Mouse (Mus musculus) kidney, embryonic 16.5 days (tissue): ENCODE data around the gene Wdhd1. TPM values are rescaled to one million over a fixed set of nuclear protein-coding genes. Genes with fewer than 3 reads are reported as not detected.

Experiments used
- ATAC-seq: fragments of 200-750 bp; cut with Nextera tagmentation; 2 replicates; pipeline ENCODE4 v1.8.0; 2017; ENCODE audit warnings: moderate TSS enrichment; ENCODE audit not compliant: low FRiP score, low TSS enrichment
- H3K27ac ChIP-seq: fragments of 300-500 bp; sonication (generic); 2 replicates; pipeline ENCODE4 v1.5.1; 2014; ENCODE audit warnings: low read length
- H3K27me3 ChIP-seq: fragments of 300-500 bp; sonication (generic); 2 replicates; pipeline ENCODE4 v1.6.1; 2014; ENCODE audit warnings: low read length, control low read depth, mixed read lengths; ENCODE audit not compliant: insufficient read depth
- H3K36me3 ChIP-seq: fragments of 300-500 bp; sonication (generic); 2 replicates; pipeline ENCODE4 v1.6.1; 2014; ENCODE audit warnings: low read length, control low read depth, mixed read lengths; ENCODE audit not compliant: insufficient read depth
- H3K4me1 ChIP-seq: fragments of 300-500 bp; sonication (generic); 2 replicates; pipeline ENCODE4 v1.6.1; 2014; ENCODE audit warnings: low read length, control low read depth, mixed read lengths; ENCODE audit not compliant: insufficient read depth
- H3K4me2 ChIP-seq: fragments of 300-500 bp; sonication (generic); replicated peaks from 2 replicates; pipeline ENCODE4 v1.6.1; 2014; ENCODE audit warnings: low read depth, low read length
- H3K4me3 ChIP-seq: fragments of 300-500 bp; sonication (generic); 2 replicates; pipeline ENCODE4 v1.5.1; 2014; ENCODE audit warnings: mild to moderate bottlenecking, low read length
- H3K9ac ChIP-seq: fragments of 300-500 bp; sonication (generic); replicated peaks from 2 replicates; pipeline ENCODE4 v1.6.1; 2014; ENCODE audit warnings: low read length
- H3K9me3 ChIP-seq: fragments of 300-500 bp; sonication (generic); 2 replicates; pipeline ENCODE4 v1.6.1; 2016; ENCODE audit warnings: low read length, control low read depth
- WGBS: fragments of 180-500 bp; shearing (Covaris S2); extraction: QIAGEN DNeasy Blood & Tissue Kit; methylation state at CpG from one replicate; pipeline ENCODE4 v1.1.7; 2014; 5-methylcytosine and 5-hydroxymethylcytosine counted together
- polyA plus RNA-seq: library from polyadenylated mRNA; unstranded; fragments of >200 nt; fragmentation: Nextera tagmentation; extraction: Ambion mirVana; gene quantifications from 2 replicates; pipeline ENCODE4 v1.2.1, GENCODE M21; 2015

The Wdhd1 gene
- polyA plus RNA-seq, 1 experiment from 2014 or later = 26.5 TPM

DNA sequence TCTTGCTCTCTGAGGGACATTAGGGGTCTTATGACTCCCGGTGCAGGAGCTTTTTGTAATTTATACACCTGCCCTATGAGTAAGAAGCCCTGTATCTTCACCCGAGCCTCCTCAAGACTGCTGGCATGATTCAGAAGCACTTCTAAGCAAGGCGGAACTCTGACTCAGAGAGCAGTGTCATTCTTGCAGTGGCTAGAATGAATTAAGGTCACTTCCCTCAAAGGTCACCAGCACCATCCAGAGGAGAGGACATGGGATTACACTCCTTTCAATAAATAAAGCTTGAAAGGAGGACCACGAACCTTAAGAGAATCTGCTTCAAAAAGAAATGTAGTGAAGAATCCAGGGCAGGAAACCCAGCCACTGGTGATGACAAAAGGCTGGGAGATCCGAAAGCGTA lies 26.8 kb downstream of the Wdhd1 start:
- H3K36me3 ChIP-seq = peaks cover 30% of the 10 kb centered on the region
- 74% methylated on average over 6 of the region's 6 CpGs for WGBS

DNA sequence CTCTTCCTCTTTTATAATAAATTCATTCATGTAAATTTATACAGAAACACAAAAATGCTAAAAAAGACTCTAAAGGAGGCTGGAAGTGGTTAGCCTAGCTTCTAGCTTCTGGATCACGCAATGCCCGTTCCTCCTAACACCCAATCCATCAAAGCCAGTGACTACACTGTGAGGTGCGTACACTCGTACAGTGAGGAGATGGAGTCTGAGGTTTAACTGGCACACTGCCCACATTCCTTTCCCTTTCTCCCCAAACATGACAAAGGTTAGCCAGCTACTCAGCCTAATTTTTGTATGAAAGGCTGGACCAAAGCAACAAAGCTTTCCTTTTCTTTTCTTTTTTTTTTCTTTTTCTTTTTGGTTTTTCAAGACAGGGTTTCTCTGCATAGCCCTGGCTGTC lies 33.9 kb downstream of the Wdhd1 start:
- no peak overlapping the region for H3K9ac ChIP-seq
- no peaks in the 10 kb centered on the region for H3K9me3 ChIP-seq
- H3K4me1 ChIP-seq = no peaks in the 10 kb centered on the region
- no peak overlapping the region for H3K27ac ChIP-seq
- H3K4me3 ChIP-seq = no peak overlapping the region
- H3K4me2 ChIP-seq = no peak overlapping the region
- peaks cover 54% of the 10 kb centered on the region for H3K36me3 ChIP-seq
- no peaks in the 10 kb centered on the region for H3K27me3 ChIP-seq
- ATAC-seq = no peak
- 61% methylated on average over 4 of the region's 4 CpGs for WGBS

More for the DNA sequence above, 26.8 kb downstream of the Wdhd1 start:
- H3K9me3 ChIP-seq = no peaks in the 10 kb centered on the region
- H3K4me3 ChIP-seq = no peak overlapping the region
- H3K27ac ChIP-seq = no peak overlapping the region
- no peak overlapping the region for H3K9ac ChIP-seq
- no peak overlapping the region for H3K4me2 ChIP-seq
- no peaks in the 10 kb centered on the region for H3K27me3 ChIP-seq
- H3K4me1 ChIP-seq = no peaks in the 10 kb centered on the region
- no peak for ATAC-seq

DNA sequence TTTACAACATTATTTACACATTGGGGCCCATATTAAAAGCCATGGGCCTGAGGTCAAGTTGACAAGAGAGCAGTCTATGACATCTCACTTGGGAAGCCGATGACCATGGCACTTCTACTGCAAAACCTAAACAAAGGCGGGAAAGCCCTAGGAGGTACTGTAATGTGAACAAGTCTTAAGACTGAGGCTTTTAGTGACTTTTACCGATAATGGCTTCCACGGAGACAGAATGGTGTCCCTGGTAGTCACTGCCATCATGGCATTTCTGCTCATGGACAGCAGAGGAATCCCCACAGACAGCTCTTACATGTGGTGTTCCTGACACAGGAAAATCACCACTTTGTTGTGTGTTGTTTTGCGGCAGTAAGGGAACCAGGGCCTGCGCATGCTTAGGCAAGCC lies 35.6 kb downstream of the Wdhd1 start:
- Histone ChIP-seq H3K27me3 (no peaks in the 10 kb centered on the region), H3K9me3 (no peaks in the 10 kb centered on the region), H3K36me3 (peaks cover 40% of the 10 kb centered on the region), H3K4me2 (no peak overlapping the region), H3K27ac (no peak overlapping the region), H3K4me3 (no peak overlapping the region), H3K9ac (no peak overlapping the region), H3K4me1 (no peaks in the 10 kb centered on the region)
- ATAC-seq = no peak
- 98% methylated on average over 6 of the region's 6 CpGs for WGBS

GRCm38 (mm10) chr14:47240600-47240999 lies 36.1 kb downstream of the Wdhd1 start:
- no peak for ATAC-seq
- no peaks in the 10 kb centered on the region for H3K9me3 ChIP-seq
- no peak overlapping the region for H3K4me3 ChIP-seq
- H3K4me1 ChIP-seq = no peaks in the 10 kb centered on the region
- H3K27me3 ChIP-seq = no peaks in the 10 kb centered on the region
- H3K27ac ChIP-seq = no peak overlapping the region
- no peak overlapping the region for H3K9ac ChIP-seq
- WGBS = 93% methylated on average over 1 of the region's 1 CpGs
- no peak overlapping the region for H3K4me2 ChIP-seq
- H3K36me3 ChIP-seq = peaks cover 36% of the 10 kb centered on the region

DNA sequence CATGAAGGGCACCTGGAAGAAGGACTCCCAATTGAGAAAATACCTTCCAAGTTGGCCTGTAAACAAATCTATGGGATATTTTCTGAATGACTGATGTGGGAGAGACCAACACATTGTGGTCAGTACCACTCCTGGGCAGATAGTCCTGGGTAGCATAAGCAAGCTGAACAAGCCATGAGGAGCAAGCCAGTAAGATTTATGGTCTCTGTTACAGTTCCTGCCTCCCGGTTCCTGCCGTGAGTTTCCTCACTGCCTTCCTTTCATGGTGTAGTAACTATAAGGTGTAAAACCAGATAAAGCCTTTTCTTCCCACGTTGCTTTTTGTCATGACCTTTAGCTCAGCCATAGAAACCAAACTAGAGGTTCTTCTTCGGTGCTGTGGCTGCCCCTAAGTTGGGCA lies 39.4 kb downstream of the Wdhd1 start:
- no peaks in the 10 kb centered on the region; the same call in 1 of the 2 replicates for H3K9me3 ChIP-seq
- H3K27me3 ChIP-seq = no peaks in the 10 kb centered on the region
- peaks cover 16% of the 10 kb centered on the region for H3K36me3 ChIP-seq
- H3K4me2 ChIP-seq = no peak overlapping the region
- H3K4me1 ChIP-seq = no peaks in the 10 kb centered on the region
- H3K4me3 ChIP-seq = no peak overlapping the region
- H3K9ac ChIP-seq = no peak overlapping the region
- ATAC-seq = no peak
- 83% methylated on average over 4 of the region's 4 CpGs for WGBS
- no peak overlapping the region for H3K27ac ChIP-seq

DNA sequence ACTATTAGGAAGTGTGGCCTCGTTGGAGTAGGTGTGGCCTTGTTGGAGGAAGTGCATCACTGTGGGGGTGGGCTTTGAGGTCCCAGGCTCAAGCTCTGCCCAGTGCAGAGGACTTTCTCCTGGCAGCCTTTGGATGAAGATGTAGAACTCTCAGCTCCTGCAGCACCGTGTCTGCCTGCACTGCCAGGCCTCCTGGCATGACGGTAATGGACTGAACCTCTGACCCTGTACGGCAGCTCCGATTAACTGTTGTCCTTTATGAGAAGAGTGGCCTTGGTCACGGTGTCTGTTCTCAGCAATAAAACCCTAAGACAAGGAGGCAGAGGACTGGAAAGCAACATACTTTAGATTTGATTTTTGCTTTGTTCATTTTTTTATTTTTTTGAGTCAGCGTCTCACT lies 40.2 kb downstream of the Wdhd1 start:
- ATAC-seq = no peak
- no peaks in the 10 kb centered on the region for H3K4me1 ChIP-seq
- H3K36me3 ChIP-seq = peaks cover 10% of the 10 kb centered on the region
- H3K9ac ChIP-seq = no peak overlapping the region
- H3K4me3 ChIP-seq = no peak overlapping the region
- H3K9me3 ChIP-seq = no peaks in the 10 kb centered on the region; the same call in 1 of the 2 replicates
- H3K27me3 ChIP-seq = no peaks in the 10 kb centered on the region
- WGBS = 88% methylated on average over 7 of the region's 7 CpGs
- H3K4me2 ChIP-seq = no peak overlapping the region
- H3K27ac ChIP-seq = no peak overlapping the region

DNA sequence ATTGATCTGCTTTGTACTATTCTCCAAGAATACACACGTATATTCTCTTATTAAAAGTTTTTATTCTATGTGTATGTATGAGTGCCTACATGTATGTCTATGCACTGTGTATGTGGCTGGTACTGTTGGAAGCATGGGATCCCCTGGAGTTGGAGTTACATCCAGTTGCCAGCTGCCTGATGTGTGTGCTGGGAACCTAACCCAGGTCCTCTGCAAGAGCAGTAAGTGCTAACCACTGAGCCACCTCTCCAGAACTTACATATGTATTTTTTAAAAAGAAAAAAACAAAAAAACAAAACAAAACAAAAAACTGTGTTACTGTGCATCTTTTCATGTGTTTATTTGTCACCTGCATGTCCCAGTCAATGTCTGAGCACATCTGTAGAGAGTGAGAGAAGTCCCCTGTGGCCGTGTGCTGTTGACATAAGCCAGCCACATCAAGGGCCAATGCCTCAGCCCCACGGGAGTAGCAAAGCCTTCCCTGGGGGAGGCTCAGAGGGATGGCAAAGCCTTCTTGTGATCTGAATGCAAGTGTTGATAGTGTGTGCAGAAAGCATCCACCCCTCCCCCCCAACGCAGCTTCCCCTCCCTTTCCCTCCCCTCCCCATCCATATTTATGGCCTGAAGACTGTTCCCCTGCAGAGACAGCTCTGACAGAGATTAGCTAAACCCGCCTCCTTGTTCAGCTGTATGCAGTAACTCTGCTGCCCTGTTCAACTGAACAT lies 42.0 kb downstream of the Wdhd1 start:
- H3K9ac ChIP-seq = no peak overlapping the region
- H3K27me3 ChIP-seq = no peaks in the 10 kb centered on the region
- no peak overlapping the region for H3K4me2 ChIP-seq
- no peak for ATAC-seq
- no peaks in the 10 kb centered on the region; the same call in 1 of the 2 replicates for H3K9me3 ChIP-seq
- H3K36me3 ChIP-seq = no peaks in the 10 kb centered on the region
- no peaks in the 10 kb centered on the region for H3K4me1 ChIP-seq
- no peak overlapping the region for H3K4me3 ChIP-seq
- 77% methylated on average over 5 of the region's 5 CpGs for WGBS
- no peak overlapping the region for H3K27ac ChIP-seq

DNA sequence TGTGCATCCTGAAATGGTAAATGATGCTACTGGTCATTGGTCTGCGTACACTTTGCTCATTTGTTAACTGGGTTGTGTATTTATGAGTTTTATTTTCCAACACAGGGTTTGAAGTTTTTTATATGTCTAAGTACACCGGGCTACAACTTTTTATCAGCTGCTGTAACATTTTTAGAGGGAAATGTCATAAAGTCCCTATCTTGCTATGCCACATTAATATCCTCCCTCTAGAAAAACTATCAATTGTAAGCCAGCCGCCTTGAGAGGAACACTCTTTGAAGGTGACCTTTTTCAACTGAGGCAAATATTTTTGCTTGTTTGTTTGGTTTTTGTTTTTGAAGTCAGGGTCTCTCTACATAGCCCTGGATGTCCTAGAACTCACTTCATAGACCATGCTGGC lies 42.6 kb downstream of the Wdhd1 start:
- Histone ChIP-seq H3K9ac (no peak overlapping the region), H3K4me3 (no peak overlapping the region), H3K9me3 (no peaks in the 10 kb centered on the region; the same call in 1 of the 2 replicates), H3K4me1 (no peaks in the 10 kb centered on the region), H3K27ac (no peak overlapping the region), H3K36me3 (no peaks in the 10 kb centered on the region), H3K4me2 (no peak overlapping the region), H3K27me3 (no peaks in the 10 kb centered on the region)
- no peak for ATAC-seq
- WGBS = 80% methylated on average over 3 of the region's 3 CpGs

- Histone ChIP-seq H3K4me3 (no peak overlapping the region), H3K4me2 (no peak overlapping the region), H3K27ac (no peak overlapping the region), H3K9me3 (no peaks in the 10 kb centered on the region; the same call in 1 of the 2 replicates), H3K27me3 (no peaks in the 10 kb centered on the region), H3K4me1 (no peaks in the 10 kb centered on the region), H3K9ac (no peak overlapping the region), H3K36me3 (no peaks in the 10 kb centered on the region)
- 70% methylated on average over 2 of the region's 2 CpGs for WGBS
- ATAC-seq = no peak
Observed at GRCm38 (mm10) chr14:47233602-47234001, 43.1 kb downstream of the Wdhd1 start.

- no peak overlapping the region for H3K4me2 ChIP-seq
- no peak overlapping the region for H3K9ac ChIP-seq
- WGBS = 75% methylated on average over 11 of the region's 11 CpGs
- no peaks in the 10 kb centered on the region for H3K36me3 ChIP-seq
- H3K27ac ChIP-seq = no peak overlapping the region
- H3K4me1 ChIP-seq = no peaks in the 10 kb centered on the region
- ATAC-seq = no peak
- no peaks in the 10 kb centered on the region; the same call in 1 of the 2 replicates for H3K9me3 ChIP-seq
- H3K4me3 ChIP-seq = no peak overlapping the region
- no peaks in the 10 kb centered on the region for H3K27me3 ChIP-seq
Observed at GRCm38 (mm10) chr14:47229796-47230376, 46.8 kb downstream of the Wdhd1 start.
